Mouse (Mus musculus) MEL (cell line): ENCODE results near the gene Psmb5. TPM values are rescaled to one million over a fixed set of nuclear protein-coding genes. Genes with fewer than 3 reads are reported as not detected.
A peak's percentile ranks its signal among the peaks of the same experiment; 100 is the strongest.

Experiments
- DNase-seq: peaks from one replicate; pipeline ENCODE4 v3.0.0; 2011; ENCODE audit warnings: low read depth, low spot score
- H3K27ac ChIP-seq: 2 replicates; pipeline ENCODE4 v1.5.1; 2012; ENCODE audit warnings: low read depth, mild to moderate bottlenecking, control low read depth, low read length, moderate library complexity; ENCODE audit not compliant: control insufficient read depth
- H3K27me3 ChIP-seq, 2 experiments: fragments of 150-350 bp in 1 of 2; sonication (generic) in 1 of 2; 2 replicates each; pipeline ENCODE4 v1.6.1; 2012; ENCODE audit warnings: low read length in 2 of 2, mild to moderate bottlenecking in 2 of 2, improper control_type of control experiment in 1 of 2, moderate library complexity in 1 of 2; ENCODE audit not compliant: insufficient read depth in 2 of 2, control insufficient read depth in 1 of 2
- H3K36me3 ChIP-seq, 2 experiments: 2 replicates each; pipeline ENCODE4 v1.6.1; 2012 to 2014; ENCODE audit warnings: low read length in 2 of 2, improper control_type of control experiment in 1 of 2, inconsistent platforms in 1 of 2, mild to moderate bottlenecking in 1 of 2; ENCODE audit not compliant: insufficient read depth in 2 of 2, control insufficient read depth in 1 of 2
- H3K4me1 ChIP-seq, 2 experiments: fragments of 150-350 bp in 1 of 2; sonication (generic) in 1 of 2; 2 replicates each; pipeline ENCODE4 v1.6.1; 2012; ENCODE audit warnings: low read length in 2 of 2, improper control_type of control experiment in 1 of 2, mild to moderate bottlenecking in 1 of 2; ENCODE audit not compliant: insufficient read depth in 2 of 2, control insufficient read depth in 1 of 2
- H3K4me3 ChIP-seq, 2 experiments: fragments of 150-350 bp in 1 of 2; sonication (generic) in 1 of 2; 2 replicates each; pipeline ENCODE4 v1.5.1; 2012; ENCODE audit warnings: low read depth in 2 of 2, low read length in 2 of 2, mild to moderate bottlenecking in 2 of 2, moderate library complexity in 2 of 2, control low read depth in 1 of 2, improper control_type of control experiment in 1 of 2; ENCODE audit not compliant: control insufficient read depth in 1 of 2, insufficient read depth in 1 of 2
- H3K79me2 ChIP-seq: 2 replicates; pipeline ENCODE4 v1.6.1; 2012; ENCODE audit warnings: mild to moderate bottlenecking, low read length, moderate library complexity; ENCODE audit not compliant: control insufficient read depth, poor library complexity, insufficient read depth
- H3K9ac ChIP-seq: 2 replicates; pipeline ENCODE4 v1.6.1; 2012; ENCODE audit warnings: low read depth, mild to moderate bottlenecking, control low read depth, low read length, moderate library complexity; ENCODE audit not compliant: control insufficient read depth, poor library complexity, severe bottlenecking
- H3K9me3 ChIP-seq: fragments of 150-350 bp; sonication (generic); replicated peaks from 2 replicates; pipeline ENCODE4 v1.6.1; 2012; ENCODE audit warnings: mild to moderate bottlenecking, low read length, improper control_type of control experiment, moderate library complexity; ENCODE audit not compliant: insufficient read depth
- CTCF ChIP-seq, 3 experiments: IDR thresholded peaks in 2 of 3; conservative IDR thresholded peaks in 1 of 3; 2 replicates each; pipeline ENCODE4 v1.5.1; 2011 to 2012; ENCODE audit warnings: low read length in 3 of 3, low read depth in 2 of 3, mild to moderate bottlenecking in 2 of 3, improper control_type of control experiment in 1 of 3, inconsistent platforms in 1 of 3, mixed read lengths in 1 of 3, moderate library complexity in 1 of 3; ENCODE audit not compliant: control insufficient read depth in 1 of 3, insufficient read depth in 1 of 3, poor library complexity in 1 of 3, severe bottlenecking in 1 of 3
- EP300 ChIP-seq, 2 experiments: IDR thresholded peaks; 2 replicates each; pipeline ENCODE4 v1.6.1; 2011; ENCODE audit warnings: improper control_type of control experiment in 2 of 2, low read length in 2 of 2, low read depth in 1 of 2, mild to moderate bottlenecking in 1 of 2
- ETS1 ChIP-seq: IDR thresholded peaks from 2 replicates; pipeline ENCODE4 v1.6.1; 2012; ENCODE audit warnings: low read depth, mild to moderate bottlenecking, inconsistent platforms, low read length, improper control_type of control experiment, moderate library complexity
- GABPA ChIP-seq: IDR thresholded peaks from 2 replicates; pipeline ENCODE4 v1.6.1; 2012; ENCODE audit warnings: low read depth, mild to moderate bottlenecking, inconsistent platforms, low read length, improper control_type of control experiment, moderate library complexity
- GATA1 ChIP-seq: IDR thresholded peaks from 2 replicates; pipeline ENCODE4 v1.6.1; 2011; ENCODE audit warnings: low read depth, low read length, improper control_type of control experiment
- HCFC1 ChIP-seq: IDR thresholded peaks from 2 replicates; pipeline ENCODE4 v1.6.1; 2012; ENCODE audit warnings: low read depth, mild to moderate bottlenecking, inconsistent platforms, low read length, improper control_type of control experiment, moderate library complexity
- JUND ChIP-seq: IDR thresholded peaks from 2 replicates; pipeline ENCODE4 v1.6.1; 2011; ENCODE audit warnings: low read depth, mild to moderate bottlenecking, improper control_type of control experiment, low read length
- KAT2A ChIP-seq: conservative IDR thresholded peaks from 2 replicates; pipeline ENCODE4 v1.6.1; 2012; ENCODE audit warnings: low read depth, low read length, improper control_type of control experiment, inconsistent platforms
- MAZ ChIP-seq: IDR thresholded peaks from 2 replicates; pipeline ENCODE4 v1.6.1; 2012; ENCODE audit warnings: low read depth, mild to moderate bottlenecking, inconsistent platforms, low read length, improper control_type of control experiment
- POLR2A ChIP-seq, 2 experiments: IDR thresholded peaks; 2 replicates each; pipeline ENCODE4 v1.6.1; 2011 to 2012; ENCODE audit warnings: low read length in 2 of 2, mild to moderate bottlenecking in 2 of 2, control low read depth in 1 of 2, improper control_type of control experiment in 1 of 2, low read depth in 1 of 2, moderate library complexity in 1 of 2; ENCODE audit not compliant: control insufficient read depth in 1 of 2, insufficient read depth in 1 of 2, poor library complexity in 1 of 2
- RCOR1 ChIP-seq: IDR thresholded peaks from 2 replicates; pipeline ENCODE4 v1.6.1; 2012; ENCODE audit warnings: low read depth, mild to moderate bottlenecking, inconsistent platforms, low read length, improper control_type of control experiment
- SIN3A ChIP-seq: IDR thresholded peaks from 2 replicates; pipeline ENCODE4 v1.6.1; 2012; ENCODE audit warnings: low read length, improper control_type of control experiment, inconsistent platforms
- SMC3 ChIP-seq: IDR thresholded peaks from 2 replicates; pipeline ENCODE4 v1.6.1; 2011; ENCODE audit warnings: low read depth, low read length, improper control_type of control experiment
- TAL1 ChIP-seq: IDR thresholded peaks from 2 replicates; pipeline ENCODE4 v1.6.1; 2012; ENCODE audit warnings: mild to moderate bottlenecking, inconsistent platforms, low read length, moderate library complexity, mixed read lengths
- TCF12 ChIP-seq: IDR thresholded peaks from 2 replicates; pipeline ENCODE4 v1.6.1; 2014; ENCODE audit warnings: low read depth, mild to moderate bottlenecking, inconsistent platforms, low read length, improper control_type of control experiment, moderate library complexity
- UBTF ChIP-seq: IDR thresholded peaks from 2 replicates; pipeline ENCODE4 v1.6.1; 2012; ENCODE audit warnings: low read depth, mild to moderate bottlenecking, inconsistent platforms, low read length, improper control_type of control experiment, moderate library complexity, borderline replicate concordance; ENCODE audit not compliant: insufficient read depth
- USF1 ChIP-seq: IDR thresholded peaks from 2 replicates; pipeline ENCODE4 v1.6.1; 2014; ENCODE audit warnings: low read depth, mild to moderate bottlenecking, inconsistent platforms, low read length, improper control_type of control experiment, moderate library complexity
- ZC3H11A ChIP-seq: IDR thresholded peaks from 2 replicates; pipeline ENCODE4 v1.6.1; 2012; ENCODE audit warnings: low read depth, mild to moderate bottlenecking, inconsistent platforms, low read length, improper control_type of control experiment
- ZNF384 ChIP-seq: IDR thresholded peaks from 2 replicates; pipeline ENCODE4 v1.6.1; 2012; ENCODE audit warnings: low read depth, mild to moderate bottlenecking, inconsistent platforms, low read length, improper control_type of control experiment
- polyA plus RNA-seq, 2 experiments: library from polyadenylated mRNA; stranded (reverse) in 1 of 2; unstranded in 1 of 2; fragments of >175 nt in 1 of 2; fragments of >200 nt in 1 of 2; gene quantifications; 2 replicates each; pipeline versions ENCODE4 v1.2.1 to v1.2.4; 2012; ENCODE audit warnings: low replicate concordance in 2 of 2, low read depth in 1 of 2; ENCODE audit not compliant: insufficient read length in 2 of 2, insufficient read depth in 1 of 2, missing spikeins in 1 of 2
- total RNA-seq: library from RNA; depleted of rRNA; stranded (reverse); fragments of 300-350 nt; gene quantifications from 2 replicates; pipeline ENCODE4 v1.2.3, GENCODE M21; 2012

The Psmb5 gene
- total and polyA plus RNA-seq, 3 experiments = 305 to 546 (median 318) TPM

- H3K36me3 ChIP-seq = 0 out of 4 replicates have a peak, but pooled peaks cover 0 to 5% of the 10 kb centered on the region in 2 experiments
- DNase-seq = no peak
- H3K27ac ChIP-seq = no peak overlapping the region
- H3K9ac ChIP-seq = no peak overlapping the region
- H3K27me3 ChIP-seq = no peaks in the 10 kb centered on the region
- no peak for TF ChIP-seq ZC3H11A
- no peaks in the 10 kb centered on the region for H3K9me3 ChIP-seq
- H3K79me2 ChIP-seq = no peaks in the 10 kb centered on the region
- no peak overlapping the region for H3K4me3 ChIP-seq
- peaks cover 6 to 16% of the 10 kb centered on the region in 2 experiments for H3K4me1 ChIP-seq
These were observed 43.6 kb downstream of the Psmb5 start for GRCm38 (mm10) chr14:54574253-54574652.

DNA sequence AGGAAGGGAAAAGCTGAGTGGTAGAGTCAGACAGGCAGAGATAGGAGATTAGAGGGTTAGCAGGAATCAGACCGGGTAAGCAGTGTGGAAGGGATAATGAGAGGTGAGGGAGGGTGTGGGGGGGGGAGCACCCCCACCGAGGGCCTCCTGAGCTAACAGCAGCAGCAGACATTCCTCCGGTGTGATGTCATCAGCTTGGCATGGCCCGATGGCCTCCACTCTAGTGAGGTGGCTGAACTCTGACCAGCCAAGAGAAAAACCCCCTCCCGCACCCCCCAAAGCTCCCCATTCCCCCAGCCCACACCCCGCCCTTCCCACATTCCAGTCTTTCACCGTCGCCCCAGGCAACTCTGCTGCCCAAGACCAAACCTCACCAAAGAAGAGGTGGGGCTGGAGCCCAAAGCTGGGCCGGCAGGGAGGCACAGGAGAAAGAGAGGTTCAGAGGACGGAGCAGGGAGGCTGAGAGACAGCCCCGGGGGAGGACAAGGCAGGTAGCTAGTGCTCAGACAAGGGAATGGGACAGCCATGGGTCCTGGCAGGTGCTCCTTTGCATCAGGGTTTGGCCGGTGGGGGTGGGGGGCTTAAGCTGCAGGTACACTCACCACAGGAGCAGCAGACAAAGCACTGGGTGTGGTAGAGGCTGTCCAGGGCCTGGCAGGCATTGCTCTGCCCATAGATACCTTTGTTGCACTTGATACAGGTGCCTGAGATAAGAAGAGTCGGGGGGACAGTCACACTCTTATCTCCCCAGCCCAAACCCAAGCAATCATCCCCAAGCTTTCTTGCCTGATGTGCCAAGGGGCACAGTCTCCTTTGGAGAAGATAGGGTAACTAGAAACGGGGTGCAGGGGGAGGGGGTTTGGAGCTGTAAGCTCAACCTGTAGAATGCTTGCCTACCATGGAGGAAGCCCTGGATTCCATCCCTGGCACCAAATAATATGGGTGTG, 44.8 kb downstream of the Psmb5 start:
- 0 out of 4 replicates have a peak, but pooled peaks cover 0 to 5% of the 10 kb centered on the region in 2 experiments for H3K36me3 ChIP-seq
- peak; percentile 47 for DNase-seq
- no peaks in the 10 kb centered on the region for H3K79me2 ChIP-seq
- H3K4me1 ChIP-seq = peaks cover 6 to 16% of the 10 kb centered on the region in 2 experiments
- H3K9me3 ChIP-seq = no peaks in the 10 kb centered on the region
- TF ChIP-seq EP300 (IDR thresholded peaks at IDR 0.05; ENCODE audit: low read depth in 1 of 2, low read length in 2 of 2) = peak; percentile 52 to 65
- peak; percentile 70; the same call in 1 of the 2 replicates for TF ChIP-seq TCF12
- 0 out of 2 replicates have a peak, but pooled peaks have one; percentile 16 for TF ChIP-seq ETS1
- no peak for TF ChIP-seq HCFC1
- peak; percentile 65; the same call in 1 of the 2 replicates for TF ChIP-seq GATA1
- no peak for TF ChIP-seq JUND
- TF ChIP-seq SMC3 = 0 out of 2 replicates have a peak, but pooled peaks have one; percentile 1
- TF ChIP-seq TAL1 = peak; percentile 30; the same call in 1 of the 2 replicates
- H3K9ac ChIP-seq = no peak overlapping the region
- no peak overlapping the region for H3K27ac ChIP-seq
- no peaks in the 10 kb centered on the region for H3K27me3 ChIP-seq
- H3K4me3 ChIP-seq = no peak overlapping the region

GRCm38 (mm10) chr14:54572122-54572521, 45.7 kb downstream of the Psmb5 start:
- Histone ChIP-seq H3K9me3 (no peaks in the 10 kb centered on the region), H3K79me2 (no peaks in the 10 kb centered on the region), H3K27me3 (no peaks in the 10 kb centered on the region), H3K36me3 (0 out of 4 replicates have a peak, but pooled peaks cover 0 to 5% of the 10 kb centered on the region in 2 experiments), H3K4me3 (no peak overlapping the region), H3K9ac (no peak overlapping the region), H3K27ac (no peak overlapping the region), H3K4me1 (peaks cover 6 to 16% of the 10 kb centered on the region in 2 experiments)
- TF ChIP-seq HCFC1 = no peak
- no peak for TF ChIP-seq SIN3A
- no peak for TF ChIP-seq JUND
- TF ChIP-seq GATA1 = no peak
- no peak for TF ChIP-seq MAZ
- no peak for TF ChIP-seq CTCF (IDR thresholded peaks at IDR 0.05 in 2 of 3, conservative IDR thresholded peaks at IDR 0.05 in 1 of 3; ENCODE audit: control insufficient read depth in 1 of 3, insufficient read depth in 1 of 3, low read depth in 2 of 3, low read length in 3 of 3, poor library complexity in 1 of 3, severe bottlenecking in 1 of 3)
- no peak for TF ChIP-seq RCOR1
- no peak for TF ChIP-seq KAT2A
- TF ChIP-seq POLR2A (IDR thresholded peaks at IDR 0.05; ENCODE audit: control insufficient read depth in 1 of 2, insufficient read depth in 1 of 2, low read depth in 1 of 2, low read length in 2 of 2, poor library complexity in 1 of 2) = no peak
- TF ChIP-seq UBTF = no peak
- no peak for TF ChIP-seq USF1
- TF ChIP-seq ZNF384 = no peak
- TF ChIP-seq GABPA = no peak
- no peak for TF ChIP-seq SMC3
- no peak for TF ChIP-seq ZC3H11A
- DNase-seq = no peak
